Mouse (Mus musculus) liver, embryonic 11.5 days (tissue): ENCODE results near the gene Trem2. TPM values are rescaled to one million over a fixed set of nuclear protein-coding genes. Genes with fewer than 3 reads are reported as not detected.

Experiments
- ATAC-seq: fragments of 200-750 bp; cut with Nextera tagmentation; replicated peaks from 2 replicates; pipeline ENCODE4 v1.8.0; 2017; ENCODE audit warnings: moderate number of reproducible peaks, mild to moderate bottlenecking, moderate TSS enrichment, moderate library complexity; ENCODE audit not compliant: low FRiP score
- DNase-seq: peaks from one replicate; pipeline ENCODE4 v3.0.0-alpha.2; 2017; ENCODE audit warnings: low spot score
- H3K27ac ChIP-seq: fragments of 300-500 bp; sonication (generic); 2 replicates; pipeline ENCODE4 v1.5.1; 2014; ENCODE audit warnings: mild to moderate bottlenecking, low read depth, low read length, control low read depth
- H3K27me3 ChIP-seq: fragments of 300-500 bp; sonication (generic); replicated peaks from 2 replicates; pipeline ENCODE4 v1.6.1; 2014; ENCODE audit warnings: low read length, mixed read lengths; ENCODE audit not compliant: control insufficient read depth, insufficient read depth
- H3K36me3 ChIP-seq: fragments of 300-500 bp; sonication (generic); 2 replicates; pipeline ENCODE4 v1.6.1; 2014; ENCODE audit warnings: mild to moderate bottlenecking, low read length, moderate library complexity, mixed read lengths; ENCODE audit not compliant: control insufficient read depth, insufficient read depth
- H3K4me1 ChIP-seq: fragments of 300-500 bp; sonication (generic); replicated peaks from 2 replicates; pipeline ENCODE4 v1.6.1; 2014; ENCODE audit warnings: low read length, mixed read lengths; ENCODE audit not compliant: control insufficient read depth, insufficient read depth
- H3K4me2 ChIP-seq: fragments of 300-500 bp; sonication (generic); 2 replicates; pipeline ENCODE4 v1.6.1; 2014; ENCODE audit warnings: mild to moderate bottlenecking, control low read depth, moderate library complexity
- H3K4me3 ChIP-seq: fragments of 300-500 bp; sonication (generic); 2 replicates; pipeline ENCODE4 v1.5.1; 2014; ENCODE audit warnings: low read depth, low read length, control low read depth
- H3K9ac ChIP-seq: fragments of 300-500 bp; sonication (generic); 2 replicates; pipeline ENCODE4 v1.6.1; 2014; ENCODE audit warnings: low read depth, low read length, control low read depth
- H3K9me3 ChIP-seq: fragments of 300-500 bp; sonication (generic); 2 replicates; pipeline ENCODE4 v1.6.1; 2016; ENCODE audit warnings: low read length, inconsistent platforms, mixed read lengths; ENCODE audit not compliant: control insufficient read depth
- WGBS: fragments of 180-500 bp; shearing (Covaris S2); extraction: QIAGEN DNeasy Blood & Tissue Kit; methylation state at CpG from one replicate; pipeline ENCODE4 v1.1.7; 2014; 5-methylcytosine and 5-hydroxymethylcytosine counted together
- polyA plus RNA-seq: library from polyadenylated mRNA; unstranded; fragments of >200 nt; fragmentation: Nextera tagmentation; extraction: Ambion mirVana; gene quantifications from 2 replicates; pipeline ENCODE4 v1.2.1, GENCODE M21; 2014

Gene Trem2
- polyA plus RNA-seq, 1 experiment from 2014 or later = 4.7 TPM

GRCm38 (mm10) chr17:48371621-48372020 lies 25.4 kb downstream of the Trem2 start:
- ATAC-seq = no peak
- Histone ChIP-seq H3K27me3 (no peaks in the 10 kb centered on the region), H3K9me3 (no peaks in the 10 kb centered on the region), H3K9ac (no peak overlapping the region), H3K4me3 (no peak overlapping the region), H3K36me3 (no peaks in the 10 kb centered on the region), H3K4me2 (no peak overlapping the region), H3K4me1 (no peaks in the 10 kb centered on the region), H3K27ac (no peak overlapping the region)
- no peak for DNase-seq

GRCm38 (mm10) chr17:48372987-48373386 lies 26.8 kb downstream of the Trem2 start:
- H3K9ac ChIP-seq = no peak overlapping the region
- no peaks in the 10 kb centered on the region for H3K27me3 ChIP-seq
- no peaks in the 10 kb centered on the region for H3K36me3 ChIP-seq
- H3K4me1 ChIP-seq = no peaks in the 10 kb centered on the region
- 87% methylated on average over 8 of the region's 8 CpGs for WGBS
- no peak overlapping the region for H3K4me2 ChIP-seq
- DNase-seq (no peak), ATAC-seq (no peak)
- no peaks in the 10 kb centered on the region for H3K9me3 ChIP-seq
- H3K4me3 ChIP-seq = no peak overlapping the region
- no peak overlapping the region for H3K27ac ChIP-seq

GRCm38 (mm10) chr17:48376102-48376501 lies 29.9 kb downstream of the Trem2 start:
- 83% methylated on average over 1 of the region's 1 CpGs for WGBS
- Histone ChIP-seq H3K4me3 (no peak overlapping the region), H3K4me1 (no peaks in the 10 kb centered on the region), H3K4me2 (no peak overlapping the region), H3K27me3 (no peaks in the 10 kb centered on the region), H3K27ac (no peak overlapping the region), H3K9ac (no peak overlapping the region), H3K36me3 (no peaks in the 10 kb centered on the region), H3K9me3 (no peaks in the 10 kb centered on the region)
- DNase-seq (no peak), ATAC-seq (no peak)

GRCm38 (mm10) chr17:48379050-48379449 lies 32.8 kb downstream of the Trem2 start:
- ATAC-seq = no peak
- Histone ChIP-seq H3K4me2 (no peak overlapping the region), H3K4me3 (no peak overlapping the region), H3K9me3 (no peaks in the 10 kb centered on the region), H3K27me3 (no peaks in the 10 kb centered on the region), H3K4me1 (no peaks in the 10 kb centered on the region), H3K27ac (no peak overlapping the region), H3K9ac (no peak overlapping the region), H3K36me3 (no peaks in the 10 kb centered on the region)
- DNase-seq = no peak

- H3K4me2 ChIP-seq = no peak overlapping the region
- H3K4me3 ChIP-seq = no peak overlapping the region
- WGBS = 34% methylated on average over 2 of the region's 2 CpGs
- ATAC-seq (peak; percentile 47; the same call in 1 of the 2 replicates), DNase-seq (no peak)
- H3K9me3 ChIP-seq = no peaks in the 10 kb centered on the region
- H3K4me1 ChIP-seq = 0 out of 2 replicates have a peak, but pooled peaks cover 4% of the 10 kb centered on the region
- H3K36me3 ChIP-seq = peaks cover 36% of the 10 kb centered on the region
- no peak overlapping the region for H3K9ac ChIP-seq
- no peak overlapping the region for H3K27ac ChIP-seq
- H3K27me3 ChIP-seq = no peaks in the 10 kb centered on the region
Measured at GRCm38 (mm10) chr17:48385786-48386461, 39.7 kb downstream of the Trem2 start.

- Histone ChIP-seq H3K9ac (no peak overlapping the region), H3K27ac (no peak overlapping the region), H3K9me3 (no peaks in the 10 kb centered on the region), H3K4me3 (no peak overlapping the region), H3K36me3 (peaks cover 60% of the 10 kb centered on the region), H3K4me1 (0 out of 2 replicates have a peak, but pooled peaks cover 4% of the 10 kb centered on the region), H3K27me3 (no peaks in the 10 kb centered on the region), H3K4me2 (no peak overlapping the region)
- WGBS = 82% methylated on average over 2 of the region's 2 CpGs
- ATAC-seq (no peak), DNase-seq (no peak)
Measured at GRCm38 (mm10) chr17:48388666-48389065, 42.5 kb downstream of the Trem2 start.

- WGBS = 76% methylated on average over 5 of the region's 5 CpGs
- ATAC-seq = no peak
- no peak overlapping the region for H3K9ac ChIP-seq
- 0 out of 2 replicates have a peak, but pooled peaks cover 4% of the 10 kb centered on the region for H3K4me1 ChIP-seq
- no peaks in the 10 kb centered on the region for H3K27me3 ChIP-seq
- H3K4me3 ChIP-seq = no peak overlapping the region
- no peak for DNase-seq
- H3K9me3 ChIP-seq = no peaks in the 10 kb centered on the region
- H3K36me3 ChIP-seq = peaks cover 66% of the 10 kb centered on the region
- H3K4me2 ChIP-seq = no peak overlapping the region
- no peak overlapping the region for H3K27ac ChIP-seq
Measured at GRCm38 (mm10) chr17:48389442-48389841, 43.2 kb downstream of the Trem2 start.

- H3K4me3 ChIP-seq = no peak overlapping the region
- no peaks in the 10 kb centered on the region for H3K9me3 ChIP-seq
- no peaks in the 10 kb centered on the region for H3K4me1 ChIP-seq
- WGBS = 93% methylated on average over 5 of the region's 5 CpGs
- DNase-seq (no peak), ATAC-seq (no peak)
- no peak overlapping the region for H3K27ac ChIP-seq
- H3K9ac ChIP-seq = no peak overlapping the region
- peaks cover 78% of the 10 kb centered on the region for H3K36me3 ChIP-seq
- H3K27me3 ChIP-seq = no peaks in the 10 kb centered on the region
- H3K4me2 ChIP-seq = no peak overlapping the region
Measured at GRCm38 (mm10) chr17:48391446-48391845, 45.2 kb downstream of the Trem2 start.

- H3K9me3 ChIP-seq = no peaks in the 10 kb centered on the region
- no peak overlapping the region for H3K4me3 ChIP-seq
- H3K9ac ChIP-seq = no peak overlapping the region
- DNase-seq (no peak), ATAC-seq (no peak)
- no peak overlapping the region for H3K4me2 ChIP-seq
- WGBS = 96% methylated on average over 3 of the region's 3 CpGs
- H3K27me3 ChIP-seq = no peaks in the 10 kb centered on the region
- H3K4me1 ChIP-seq = no peaks in the 10 kb centered on the region
- no peak overlapping the region for H3K27ac ChIP-seq
- peaks cover 72% of the 10 kb centered on the region for H3K36me3 ChIP-seq
Measured at GRCm38 (mm10) chr17:48392616-48393015, 46.4 kb downstream of the Trem2 start.
